Mouse (Mus musculus) adrenal gland, postnatal 4 days (tissue): ENCODE data around the gene Tlcd1. TPM values are rescaled to one million over a fixed set of nuclear protein-coding genes. Genes with fewer than 3 reads are reported as not detected.

Source experiments
- DNase-seq, 2 experiments: peaks; one replicate each; pipeline ENCODE4 v3.0.0; 2021 to 2022; ENCODE audit warnings: low spot score in 2 of 2, mixed read lengths in 2 of 2
- microRNA-seq: library from miRNA; unstranded; fragments of <30 nt; microRNA quantifications from one replicate; pipeline ENCODE4 v1.2.0, GENCODE M21; 2021
- total RNA-seq, 2 experiments: library from RNA; stranded (reverse); gene quantifications; 2 replicates each; pipeline ENCODE4 v1.2.3; 2021

The Tlcd1 gene
- total RNA-seq, 2 experiments from 2014 or later = 45.2 to 46.9 TPM

- no peak for DNase-seq
Measured at GRCm38 (mm10) chr11:78195101-78195863, 18.8 kb downstream of the Tlcd1 start.

DNA sequence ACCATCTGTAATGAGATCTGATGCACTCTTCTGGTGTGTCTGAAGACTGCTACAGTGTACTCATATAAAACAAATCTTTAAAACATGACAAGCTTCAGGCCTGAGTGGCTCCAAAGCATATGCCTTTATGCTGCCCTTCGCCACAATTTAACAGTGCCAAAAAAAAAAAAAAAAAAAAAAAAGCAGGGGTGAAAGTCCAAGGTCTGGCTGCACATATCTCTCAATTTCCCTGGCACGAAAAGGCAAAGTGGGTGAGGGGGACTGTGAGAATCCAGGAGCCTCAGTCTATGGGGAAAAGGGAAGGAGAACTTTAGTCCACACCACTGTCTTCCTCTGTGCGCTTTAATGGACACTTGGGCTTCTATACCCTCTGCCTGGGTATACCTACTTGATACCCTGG, 25.9 kb downstream of the Tlcd1 start:
- DNase-seq = no peak

DNA sequence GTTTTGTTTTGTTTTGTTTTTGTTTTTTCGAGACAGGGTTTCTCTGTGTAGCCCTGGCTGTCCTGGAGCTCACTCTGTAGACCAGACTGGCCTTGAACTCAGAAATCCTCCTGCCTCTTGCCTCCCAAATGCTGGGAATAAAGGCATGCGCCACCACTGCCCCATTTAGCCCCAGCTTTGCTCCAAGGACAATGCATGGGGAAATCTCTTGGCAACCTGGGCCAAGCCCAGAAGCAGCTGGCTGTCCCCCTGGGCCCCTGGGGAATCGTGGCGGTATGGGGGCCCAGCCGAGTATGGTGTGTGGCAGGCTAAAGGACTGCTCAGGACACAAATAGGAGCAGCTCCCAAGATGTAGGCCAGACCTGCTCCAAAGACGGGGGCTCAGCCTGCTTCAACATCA, 27.8 kb downstream of the Tlcd1 start:
- no peak for DNase-seq

GRCm38 (mm10) chr11:78205361-78206206, 29.1 kb downstream of the Tlcd1 start:
- no peak for DNase-seq

DNA sequence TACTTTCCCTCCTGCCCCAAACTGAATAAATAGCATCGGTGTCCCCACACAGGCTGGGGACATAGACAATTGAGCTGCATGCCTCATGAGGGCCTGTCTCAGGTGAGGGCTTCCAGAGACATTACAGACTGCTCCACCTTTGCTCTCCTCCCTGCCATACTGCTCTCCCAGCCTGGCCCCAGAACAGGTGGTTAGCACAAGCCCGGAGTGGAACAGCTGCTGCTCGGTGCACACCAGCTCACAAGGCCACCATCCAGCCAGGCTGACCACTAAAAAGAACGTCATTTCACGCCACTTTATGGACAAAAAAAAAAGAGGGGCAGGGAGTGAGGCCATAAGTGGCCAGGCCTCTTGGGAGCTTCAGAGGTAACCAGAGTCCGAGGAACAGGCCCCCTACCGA, 30.7 kb downstream of the Tlcd1 start:
- DNase-seq = no peak

GRCm38 (mm10) chr11:78209886-78210285, 33.4 kb downstream of the Tlcd1 start:
- no peak for DNase-seq

DNA sequence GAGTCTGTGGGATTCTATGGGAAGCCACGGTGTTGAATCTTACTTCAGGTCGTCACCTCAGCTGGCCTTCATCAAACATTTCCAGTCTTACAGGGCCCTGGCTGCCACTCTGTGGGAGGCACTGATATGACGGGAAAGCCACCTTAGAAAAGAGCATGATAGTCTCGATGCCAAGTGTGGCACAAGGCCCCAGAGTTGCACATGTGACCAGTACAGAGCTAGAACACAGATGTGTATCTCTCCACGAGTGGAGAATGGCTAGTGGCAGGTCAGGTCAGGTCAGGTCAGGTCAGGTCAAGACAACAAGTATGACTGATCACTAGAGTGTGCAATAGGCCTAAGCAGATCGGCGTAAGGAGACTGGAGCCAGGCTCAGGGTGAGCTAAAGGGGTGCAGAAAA, 34.1 kb downstream of the Tlcd1 start:
- DNase-seq = no peak

- DNase-seq = no peak
Measured at GRCm38 (mm10) chr11:78211513-78211912, 35.0 kb downstream of the Tlcd1 start.

DNA sequence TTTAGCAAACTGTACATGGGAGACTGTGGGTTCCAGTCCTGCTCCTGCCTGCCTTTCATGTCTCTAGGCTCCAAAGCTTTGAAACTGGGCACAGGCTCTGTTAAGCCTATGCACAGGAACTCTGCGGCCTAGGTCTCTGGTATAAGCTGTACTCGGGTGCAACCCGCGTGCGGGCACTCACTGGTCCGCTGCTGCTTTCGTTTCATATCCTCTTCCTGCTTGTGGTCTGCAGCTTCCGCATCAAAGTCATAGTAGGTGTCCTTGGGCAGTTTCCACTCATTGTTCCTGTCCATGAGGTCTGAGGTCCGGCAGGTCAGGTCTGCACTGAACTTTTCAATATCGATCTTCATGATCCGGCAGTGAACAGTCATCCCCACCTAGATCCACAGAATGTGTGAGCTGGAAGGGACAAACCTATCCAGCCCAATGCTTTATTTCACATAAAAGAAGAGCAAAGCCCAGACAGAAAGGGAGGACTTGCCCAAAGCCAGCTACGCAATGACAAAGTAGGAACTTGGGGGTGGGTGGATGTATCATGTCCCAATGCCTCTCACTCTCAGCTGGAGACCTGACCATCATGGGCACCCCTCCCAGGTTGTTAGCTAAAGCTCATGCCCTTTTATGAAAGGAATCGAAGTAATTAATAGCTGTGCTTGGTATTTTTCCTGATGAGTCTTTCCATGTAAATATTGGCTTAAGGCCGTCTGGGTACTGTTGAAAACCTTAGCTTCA, 36.7 kb downstream of the Tlcd1 start:
- DNase-seq = no peak

GRCm38 (mm10) chr11:78215709-78216317, 39.3 kb downstream of the Tlcd1 start:
- no peak for DNase-seq

DNA sequence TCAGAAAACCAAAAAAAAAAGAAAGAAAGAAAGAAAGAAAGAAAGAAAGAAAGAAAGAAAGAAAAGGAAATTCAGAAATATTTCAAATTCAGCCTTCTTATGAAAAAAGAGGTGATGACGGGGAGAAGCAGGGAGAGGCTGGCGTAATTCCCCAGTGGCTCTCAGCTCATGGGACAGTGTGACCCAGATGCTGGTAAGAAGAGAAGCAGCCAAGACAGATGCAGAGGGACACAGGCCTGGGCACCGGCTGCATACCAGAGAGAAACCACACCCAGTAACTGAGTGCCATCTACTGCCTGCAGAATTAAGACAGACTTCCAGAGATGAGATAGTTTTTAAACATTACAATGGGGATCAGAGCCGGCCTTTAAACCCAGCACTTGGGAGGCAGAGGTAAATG, 47.1 kb downstream of the Tlcd1 start:
- no peak for DNase-seq

Small RNAs within 50 kb of the gene (microRNA-seq; reads per million reads assigned to microRNA genes)
- 1.6 reads per million for gene Mir7653

Other genes starting within 250 kb of the Tlcd1 start
- gene Sez6, start 245.9 kb upstream of the Tlcd1 start, total RNA-seq = 1 to 10 TPM; 3.9 to 6.0 TPM
- 10 to 100 TPM; 80.7 to 81.8 TPM for gene Phf12, start 194.0 kb upstream of the Tlcd1 start, total RNA-seq
- 10 to 100 TPM; 10.3 to 12.1 TPM for gene Dhrs13, start 144.4 kb upstream of the Tlcd1 start, total RNA-seq
- gene Flot2, start 138.8 kb upstream of the Tlcd1 start, total RNA-seq = 10 to 100 TPM; 81.8 to 83.8 TPM
- 10 to 100 TPM; 32.1 to 32.9 TPM for gene Eral1, start 96.3 kb upstream of the Tlcd1 start, total RNA-seq
- gene Fam222b, start 82.1 kb upstream of the Tlcd1 start, total RNA-seq = 10 to 100 TPM; 20.3 to 22.1 TPM
- 10 to 100 TPM; 42.7 to 46.5 TPM for gene Traf4, start 11.1 kb upstream of the Tlcd1 start, total RNA-seq
- gene Nek8, start within 50 bp of the Tlcd1 start, total RNA-seq = 10 to 100 TPM; 16.3 to 16.5 TPM
- gene Rpl23a, start 6.9 kb downstream of the Tlcd1 start, total RNA-seq = 1,000 to 10,000 TPM; 2,039 to 2,132 TPM
- gene Rab34, start 11.7 kb downstream of the Tlcd1 start, total RNA-seq = 100 to 1,000 TPM; 120 to 124 TPM
- 1 to 10 TPM; 7.9 to 8.8 TPM for gene Proca1, start 16.7 kb downstream of the Tlcd1 start, total RNA-seq
- 10 to 100 TPM; 79.3 to 87.3 TPM for gene Sdf2, start 69.0 kb downstream of the Tlcd1 start, total RNA-seq
- 10 to 100 TPM; 63.3 to 69.2 TPM for gene Supt6, start 69.3 kb downstream of the Tlcd1 start, total RNA-seq
- gene 2610507B11Rik, start 85.0 kb downstream of the Tlcd1 start, total RNA-seq = 100 to 1,000 TPM; 137 to 138 TPM
- 1 to 10 TPM in 1 of 2 experiments, under 1 TPM in 1; 0.73 to 1.5 TPM for gene BC030499, start 114.1 kb downstream of the Tlcd1 start, total RNA-seq
- gene Spag5, start 124.8 kb downstream of the Tlcd1 start, total RNA-seq = 10 to 100 TPM; 28.8 to 31.5 TPM
- 10 to 100 TPM; 15.3 to 16.2 TPM for gene Aldoc, start 146.3 kb downstream of the Tlcd1 start, total RNA-seq
- 10 to 100 TPM; 58.2 to 58.3 TPM for gene Pigs, start 151.7 kb downstream of the Tlcd1 start, total RNA-seq
- gene Unc119, start 166.8 kb downstream of the Tlcd1 start, total RNA-seq = 10 to 100 TPM; 55.7 to 67.1 TPM
- gene Foxn1, start 209.8 kb downstream of the Tlcd1 start, total RNA-seq = under 1 TPM; 0.08 to 0.17 TPM
- 1 to 10 TPM in 1 of 2 experiments, under 1 TPM in 1; 0.11 to 1.8 TPM for gene Slc13a2, start 245.5 kb downstream of the Tlcd1 start, total RNA-seq